ENCODE assay signal across 19 mouse cellular contexts in genomic region chr1:35848160-35848954, GRCm38 (mm10).
DNase-seq lines count a peak whose midpoint lies in the region; ATAC-seq and TF ChIP-seq lines count a peak whose summit lies in the region.
"Had no signal": no experiment of that assay in that cellular context is flagged by ENCODE, and none has a peak within 500 bp of the region (broad histone marks: within the 10 kb centered on the region; RNA-seq: fewer than 3 reads in every experiment).

No protein-coding gene starts in this region.

- H3K4me1 ChIP-seq in kidney, embryonic 15.5 days, result peaks cover 12% of the 10 kb centered on the region
- peaks cover 20 to 58% of the 10 kb centered on the region in 2 experiments for H3K4me1 ChIP-seq in MEL (ENCODE audit: control insufficient read depth in 1 of 2, insufficient read depth in 2 of 2, low read length in 2 of 2)
- H3K4me1 ChIP-seq: embryonic facial prominence, embryonic 12.5 days; hindbrain, embryonic 13.5 days had no signal

- no peaks in the 10 kb centered on the region for H3K36me3 ChIP-seq in kidney, embryonic 15.5 days
- H3K36me3 ChIP-seq in MEL (ENCODE audit: control insufficient read depth in 1 of 2, insufficient read depth in 2 of 2, low read length in 2 of 2), result peaks cover 0 to 29% of the 10 kb centered on the region in 2 experiments; a peak in 2 of 4 replicates
- H3K36me3 ChIP-seq: embryonic facial prominence, embryonic 12.5 days; hindbrain, embryonic 13.5 days had no signal

- H3K79me2 ChIP-seq in MEL (ENCODE audit: control insufficient read depth, insufficient read depth, low read length, poor library complexity), result no peaks in the 10 kb centered on the region

- H3K4me2 ChIP-seq in kidney, embryonic 15.5 days, result no peak overlapping the region
- H3K4me2 ChIP-seq: embryonic facial prominence, embryonic 12.5 days; hindbrain, embryonic 13.5 days had no signal

- no peaks in the 10 kb centered on the region for H3K27me3 ChIP-seq in kidney, embryonic 15.5 days
- no peaks in the 10 kb centered on the region for H3K27me3 ChIP-seq in MEL (ENCODE audit: control insufficient read depth in 1 of 2, insufficient read depth in 2 of 2, low read length in 2 of 2)
- H3K27me3 ChIP-seq: embryonic facial prominence, embryonic 12.5 days; hindbrain, embryonic 13.5 days had no signal

- TF ChIP-seq CTCF in MEL (IDR thresholded peaks at IDR 0.05 in 2 of 3, conservative IDR thresholded peaks at IDR 0.05 in 1 of 3; ENCODE audit: control insufficient read depth in 1 of 3, insufficient read depth in 1 of 3, low read depth in 2 of 3, low read length in 3 of 3, poor library complexity in 1 of 3, severe bottlenecking in 1 of 3), result no peak

- TF ChIP-seq RAD21 in MEL (IDR thresholded peaks at IDR 0.05; ENCODE audit: low read depth, low read length), result no peak

- ATAC-seq in kidney, embryonic 15.5 days (replicated peaks; ENCODE audit: low FRiP score), result no peak
- ATAC-seq in CD4-positive, CD25-positive, alpha-beta regulatory T cell, adult 4 months, result no peak
- ATAC-seq: forebrain, embryonic 16.5 days; hindbrain, postnatal 0 days; intestine, embryonic 16.5 days had no signal

- peak overlapping the region; percentile 54; the same call in 1 of the 2 replicates for H3K27ac ChIP-seq in kidney, embryonic 15.5 days
- no peak overlapping the region for H3K27ac ChIP-seq in MEL (ENCODE audit: control insufficient read depth, low read depth, low read length)
- H3K27ac ChIP-seq: embryonic facial prominence, embryonic 12.5 days; heart, adult 2 months; hindbrain, embryonic 13.5 days; hindbrain, postnatal 0 days had no signal

- H3K9ac ChIP-seq in kidney, embryonic 15.5 days, result no peak overlapping the region
- no peak overlapping the region for H3K9ac ChIP-seq in MEL (ENCODE audit: control insufficient read depth, low read depth, low read length, poor library complexity, severe bottlenecking)
- H3K9ac ChIP-seq: embryonic facial prominence, embryonic 12.5 days; hindbrain, embryonic 13.5 days had no signal

- no peak overlapping the region for H3K4me3 ChIP-seq in kidney, embryonic 15.5 days (replicated peaks)
- no peak overlapping the region for H3K4me3 ChIP-seq in MEL (ENCODE audit: control insufficient read depth in 1 of 2, insufficient read depth in 1 of 2, low read depth in 2 of 2, low read length in 2 of 2)
- H3K4me3 ChIP-seq: embryonic facial prominence, embryonic 12.5 days; heart, adult 2 months; hindbrain, embryonic 13.5 days had no signal

- peak in 1 of 2 experiments; percentile 26; a peak in 1 of 4 replicates for TF ChIP-seq EP300 in MEL (IDR thresholded peaks at IDR 0.05; ENCODE audit: low read depth in 1 of 2, low read length in 2 of 2)

- no peak for TF ChIP-seq POLR2A in MEL (IDR thresholded peaks at IDR 0.05; ENCODE audit: control insufficient read depth in 1 of 2, insufficient read depth in 1 of 2, low read depth in 1 of 2, low read length in 2 of 2, poor library complexity in 1 of 2)

- DNase-seq in kidney, adult 18-20 months, result no peak
- peak; percentile 10 to 53 for DNase-seq in urinary bladder, postnatal 4 days (ENCODE audit: low spot score in 2 of 2)
- DNase-seq in urinary bladder, postnatal 25 days (ENCODE audit: low spot score), result no peak
- no peak for DNase-seq in MEL (ENCODE audit: low read depth, low spot score)
- DNase-seq in ovary, postnatal 10 days (ENCODE audit: low spot score), result no peak
- DNase-seq: adrenal gland, adult 8-10 months; cerebellum, adult 11 months; cerebellum, adult 8-10 months; gastrocnemius, postnatal 10 days; heart, postnatal 10 days; heart, postnatal 4 days had no signal

- WGBS in kidney, embryonic 15.5 days, result 83% methylated on average over 12 of the region's 12 CpGs

- no peaks in the 10 kb centered on the region for H3K9me3 ChIP-seq in kidney, embryonic 15.5 days (replicated peaks)
- H3K9me3 ChIP-seq in MEL (replicated peaks; ENCODE audit: insufficient read depth, low read length), result no peaks in the 10 kb centered on the region
- H3K9me3 ChIP-seq: embryonic facial prominence, embryonic 12.5 days; hindbrain, embryonic 13.5 days had no signal

TF ChIP-seq in MEL, 35 proteins besides CTCF, POLR2A, EP300 and RAD21:
- TF ChIP-seq MXI1 (IDR thresholded peaks at IDR 0.05; ENCODE audit: low read depth, low read length) (no peak), POLR2AphosphoS2 (IDR thresholded peaks at IDR 0.05; ENCODE audit: low read length) (no peak), USF1 (IDR thresholded peaks at IDR 0.05; ENCODE audit: low read depth, low read length) (no peak), MAZ (IDR thresholded peaks at IDR 0.05; ENCODE audit: low read depth, low read length) (no peak), TBP (IDR thresholded peaks at IDR 0.05; ENCODE audit: low read depth, low read length) (no peak), MEF2A (IDR thresholded peaks at IDR 0.05; ENCODE audit: extremely low read depth, insufficient replicate concordance, low read depth, low read length, poor library complexity, severe bottlenecking) (no peak), SMC3 (IDR thresholded peaks at IDR 0.05; ENCODE audit: low read depth, low read length) (no peak), GATA1 (IDR thresholded peaks at IDR 0.05; ENCODE audit: low read depth, low read length) (no peak; the same call in 1 of the 2 replicates), MAFK (IDR thresholded peaks at IDR 0.05; ENCODE audit: borderline replicate concordance, low read depth, low read length) (peak; percentile 46; the same call in 1 of the 2 replicates), ETS1 (IDR thresholded peaks at IDR 0.05; ENCODE audit: low read depth, low read length) (0 out of 2 replicates have a peak, but pooled peaks have one; percentile 10), HCFC1 (IDR thresholded peaks at IDR 0.05; ENCODE audit: low read depth, low read length) (no peak), KAT2A (conservative IDR thresholded peaks at IDR 0.05; ENCODE audit: low read depth, low read length) (no peak), TCF12 (IDR thresholded peaks at IDR 0.05; ENCODE audit: low read depth, low read length) (no peak), ZNF384 (IDR thresholded peaks at IDR 0.05; ENCODE audit: low read depth, low read length) (no peak), BHLHE40 (IDR thresholded peaks at IDR 0.05; ENCODE audit: borderline replicate concordance, low read depth, low read length) (no peak), CHD2 (IDR thresholded peaks at IDR 0.05; ENCODE audit: low read length) (no peak), UBTF (IDR thresholded peaks at IDR 0.05; ENCODE audit: borderline replicate concordance, insufficient read depth, low read depth, low read length) (no peak), CHD1 (IDR thresholded peaks at IDR 0.05; ENCODE audit: low read depth, low read length) (no peak), MAX (IDR thresholded peaks at IDR 0.05; ENCODE audit: low read length) (no peak), JUND (IDR thresholded peaks at IDR 0.05; ENCODE audit: low read depth, low read length) (no peak), TAL1 (IDR thresholded peaks at IDR 0.05; ENCODE audit: low read length) (no peak), RCOR1 (IDR thresholded peaks at IDR 0.05; ENCODE audit: low read depth, low read length) (peak; percentile 78), MYC (IDR thresholded peaks at IDR 0.05; ENCODE audit: low read depth, low read length) (no peak), ZMIZ1 (IDR thresholded peaks at IDR 0.05; ENCODE audit: low read depth, low read length) (no peak), ELF1 (IDR thresholded peaks at IDR 0.05; ENCODE audit: low read depth, low read length) (no peak), SIN3A (IDR thresholded peaks at IDR 0.05; ENCODE audit: low read length) (0 out of 2 replicates have a peak, but pooled peaks have one; percentile 7)

Comparison
In these comparisons a context has a peak if more than half of its experiments do, and no peak if none do; other contexts are left out.
1. DNase-seq: peak in urinary bladder, postnatal 4 days (2 of 2); none in kidney, adult 18-20 months (single experiment), urinary bladder, postnatal 25 days (single experiment), MEL (single experiment) and ovary, postnatal 10 days (single experiment).